Mouse (Mus musculus) G1E (cell line): ENCODE measurements at regions not wholly inside any gene's neighbourhood (a gene's known extent, or its start where the extent isn't known, plus 50 kb on each side); places are given as distances from the start of the nearest gene placed in this dataset.

Experiments
- CTCF ChIP-seq: IDR thresholded peaks from 2 replicates; pipeline ENCODE4 v1.5.1; 2012; ENCODE audit warnings: low read depth, low read length, inconsistent platforms, mixed read lengths
- GATA1 ChIP-seq: IDR thresholded peaks from 2 replicates; pipeline ENCODE4 v1.6.1; 2012; ENCODE audit warnings: borderline replicate concordance, low read length, inconsistent platforms, mixed read lengths
- GATA2 ChIP-seq: IDR thresholded peaks from 2 replicates; pipeline ENCODE4 v1.6.1; 2012; ENCODE audit warnings: low read depth, low read length, inconsistent platforms, borderline replicate concordance
- POLR2AphosphoS5 ChIP-seq: IDR thresholded peaks from 2 replicates; pipeline ENCODE4 v1.6.1; 2012; ENCODE audit warnings: low read depth, low read length, inconsistent platforms; ENCODE audit not compliant: insufficient replicate concordance
- TAL1 ChIP-seq: conservative IDR thresholded peaks from 2 replicates; pipeline ENCODE4 v1.6.1; 2012; ENCODE audit warnings: low read depth, low read length, inconsistent platforms, mixed read lengths

GRCm38 (mm10) chr4:142927328-142928108, 285.3 kb downstream of the Prdm2 start:
- TF ChIP-seq CTCF (no peak), GATA1 (no peak), TAL1 (no peak), POLR2AphosphoS5 (no peak), GATA2 (no peak)
